Mouse (Mus musculus): ENCODE results near the gene Cib2. TPM values are rescaled to one million over a fixed set of nuclear protein-coding genes. Genes with fewer than 3 reads are reported as not detected.

Cib2 gene
- polyA plus RNA-seq, 1 experiment from 2014 or later, result 20.6 TPM

GRCm38 (mm10) chr9:54558731-54559130 lies 1.3 kb downstream of the Cib2 start:
- Histone ChIP-seq H3K9me3 (ENCODE audit: control insufficient read depth, low read length) (no peaks in the 10 kb centered on the region), H3K27me3 (ENCODE audit: control insufficient read depth, insufficient read depth, low read length) (no peaks in the 10 kb centered on the region), H3K4me2 (replicated peaks; ENCODE audit: low read depth, low read length) (no peak overlapping the region), H3K4me3 (ENCODE audit: low read length) (no peak overlapping the region), H3K9ac (ENCODE audit: low read depth, low read length) (no peak overlapping the region), H3K27ac (ENCODE audit: low read depth, low read length) (no peak overlapping the region), H3K4me1 (ENCODE audit: control insufficient read depth, insufficient read depth, low read length) (0 out of 2 replicates have a peak, but pooled peaks cover 7% of the 10 kb centered on the region), H3K36me3 (ENCODE audit: control insufficient read depth, insufficient read depth, low read length) (no peaks in the 10 kb centered on the region)
- 67% methylated on average over 8 of the region's 8 CpGs for WGBS
- no peak for ATAC-seq (ENCODE audit: low FRiP score, low TSS enrichment)

- no peak overlapping the region for H3K4me3 ChIP-seq (ENCODE audit: low read length)
- WGBS, result 69% methylated on average over 2 of the region's 2 CpGs
These were observed 5.0 kb downstream of the Cib2 start for GRCm38 (mm10) chr9:54555044-54555443.

GRCm38 (mm10) chr9:54552409-54552808 lies 7.6 kb downstream of the Cib2 start:
- WGBS, result 16% methylated on average over 5 of the region's 5 CpGs
- H3K9ac ChIP-seq (ENCODE audit: low read depth, low read length), result no peak overlapping the region
- H3K36me3 ChIP-seq (ENCODE audit: control insufficient read depth, insufficient read depth, low read length), result no peaks in the 10 kb centered on the region
- H3K27me3 ChIP-seq (ENCODE audit: control insufficient read depth, insufficient read depth, low read length), result no peaks in the 10 kb centered on the region
- H3K4me1 ChIP-seq (ENCODE audit: control insufficient read depth, insufficient read depth, low read length), result no peaks in the 10 kb centered on the region
- H3K4me3 ChIP-seq (ENCODE audit: low read length), result no peak overlapping the region
- ATAC-seq (ENCODE audit: low FRiP score, low TSS enrichment), result peak; percentile 58
- no peak overlapping the region for H3K27ac ChIP-seq (ENCODE audit: low read depth, low read length)
- H3K4me2 ChIP-seq (replicated peaks; ENCODE audit: low read depth, low read length), result no peak overlapping the region
- H3K9me3 ChIP-seq (ENCODE audit: control insufficient read depth, low read length), result no peaks in the 10 kb centered on the region

More at GRCm38 (mm10) chr9:54555044-54555443, 5.0 kb downstream of the Cib2 start:
- Histone ChIP-seq H3K27ac (ENCODE audit: low read depth, low read length) (no peak overlapping the region), H3K9me3 (ENCODE audit: control insufficient read depth, low read length) (no peaks in the 10 kb centered on the region), H3K27me3 (ENCODE audit: control insufficient read depth, insufficient read depth, low read length) (no peaks in the 10 kb centered on the region), H3K4me2 (replicated peaks; ENCODE audit: low read depth, low read length) (no peak overlapping the region), H3K9ac (ENCODE audit: low read depth, low read length) (no peak overlapping the region), H3K36me3 (ENCODE audit: control insufficient read depth, insufficient read depth, low read length) (no peaks in the 10 kb centered on the region), H3K4me1 (ENCODE audit: control insufficient read depth, insufficient read depth, low read length) (0 out of 2 replicates have a peak, but pooled peaks cover 7% of the 10 kb centered on the region)
- no peak for ATAC-seq (ENCODE audit: low FRiP score, low TSS enrichment)

GRCm38 (mm10) chr9:54549433-54549832 lies 10.6 kb downstream of the Cib2 start:
- Histone ChIP-seq H3K36me3 (ENCODE audit: control insufficient read depth, insufficient read depth, low read length) (no peaks in the 10 kb centered on the region), H3K9ac (ENCODE audit: low read depth, low read length) (no peak overlapping the region)
- WGBS, result 92% methylated on average over 6 of the region's 6 CpGs

GRCm38 (mm10) chr9:54547536-54547935 lies 12.5 kb downstream of the Cib2 start:
- Histone ChIP-seq H3K9ac (ENCODE audit: low read depth, low read length) (no peak overlapping the region), H3K4me1 (ENCODE audit: control insufficient read depth, insufficient read depth, low read length) (no peaks in the 10 kb centered on the region), H3K27me3 (ENCODE audit: control insufficient read depth, insufficient read depth, low read length) (no peaks in the 10 kb centered on the region), H3K27ac (ENCODE audit: low read depth, low read length) (no peak overlapping the region), H3K36me3 (ENCODE audit: control insufficient read depth, insufficient read depth, low read length) (no peaks in the 10 kb centered on the region), H3K4me3 (ENCODE audit: low read length) (no peak overlapping the region), H3K9me3 (ENCODE audit: control insufficient read depth, low read length) (no peaks in the 10 kb centered on the region), H3K4me2 (replicated peaks; ENCODE audit: low read depth, low read length) (no peak overlapping the region)
- ATAC-seq (ENCODE audit: low FRiP score, low TSS enrichment), result no peak
- WGBS, result 20% methylated on average over 5 of the region's 5 CpGs

More at GRCm38 (mm10) chr9:54549433-54549832, 10.6 kb downstream of the Cib2 start:
- no peaks in the 10 kb centered on the region for H3K9me3 ChIP-seq (ENCODE audit: control insufficient read depth, low read length)
- H3K27ac ChIP-seq (ENCODE audit: low read depth, low read length), result no peak overlapping the region
- H3K4me2 ChIP-seq (replicated peaks; ENCODE audit: low read depth, low read length), result no peak overlapping the region
- no peaks in the 10 kb centered on the region for H3K4me1 ChIP-seq (ENCODE audit: control insufficient read depth, insufficient read depth, low read length)
- no peak for ATAC-seq (ENCODE audit: low FRiP score, low TSS enrichment)
- H3K4me3 ChIP-seq (ENCODE audit: low read length), result no peak overlapping the region
- no peaks in the 10 kb centered on the region for H3K27me3 ChIP-seq (ENCODE audit: control insufficient read depth, insufficient read depth, low read length)

- Histone ChIP-seq H3K4me3 (ENCODE audit: low read length) (no peak overlapping the region), H3K4me2 (replicated peaks; ENCODE audit: low read depth, low read length) (no peak overlapping the region), H3K9ac (ENCODE audit: low read depth, low read length) (no peak overlapping the region), H3K27me3 (ENCODE audit: control insufficient read depth, insufficient read depth, low read length) (no peaks in the 10 kb centered on the region), H3K9me3 (ENCODE audit: control insufficient read depth, low read length) (no peaks in the 10 kb centered on the region), H3K4me1 (ENCODE audit: control insufficient read depth, insufficient read depth, low read length) (no peaks in the 10 kb centered on the region), H3K27ac (ENCODE audit: low read depth, low read length) (no peak overlapping the region), H3K36me3 (ENCODE audit: control insufficient read depth, insufficient read depth, low read length) (no peaks in the 10 kb centered on the region)
- WGBS, result 66% methylated on average over 4 of the region's 4 CpGs
- ATAC-seq (ENCODE audit: low FRiP score, low TSS enrichment), result no peak
These were observed 15.1 kb downstream of the Cib2 start for GRCm38 (mm10) chr9:54544954-54545315.

GRCm38 (mm10) chr9:54544212-54544953 lies 15.6 kb downstream of the Cib2 start:
- H3K4me3 ChIP-seq (ENCODE audit: low read length), result no peak overlapping the region
- H3K4me2 ChIP-seq (replicated peaks; ENCODE audit: low read depth, low read length), result no peak overlapping the region
- H3K27me3 ChIP-seq (ENCODE audit: control insufficient read depth, insufficient read depth, low read length), result no peaks in the 10 kb centered on the region
- H3K36me3 ChIP-seq (ENCODE audit: control insufficient read depth, insufficient read depth, low read length), result no peaks in the 10 kb centered on the region
- H3K27ac ChIP-seq (ENCODE audit: low read depth, low read length), result no peak overlapping the region
- no peak overlapping the region for H3K9ac ChIP-seq (ENCODE audit: low read depth, low read length)
- no peak for ATAC-seq (ENCODE audit: low FRiP score, low TSS enrichment)
- WGBS, result 76% methylated on average over 9 of the region's 9 CpGs
- no peaks in the 10 kb centered on the region for H3K4me1 ChIP-seq (ENCODE audit: control insufficient read depth, insufficient read depth, low read length)
- H3K9me3 ChIP-seq (ENCODE audit: control insufficient read depth, low read length), result no peaks in the 10 kb centered on the region

- H3K9me3 ChIP-seq (ENCODE audit: control insufficient read depth, low read length), result no peaks in the 10 kb centered on the region
- WGBS, result 73% methylated on average over 5 of the region's 5 CpGs
- H3K27me3 ChIP-seq (ENCODE audit: control insufficient read depth, insufficient read depth, low read length), result no peaks in the 10 kb centered on the region
- H3K4me2 ChIP-seq (replicated peaks; ENCODE audit: low read depth, low read length), result no peak overlapping the region
- no peak overlapping the region for H3K4me3 ChIP-seq (ENCODE audit: low read length)
- ATAC-seq (ENCODE audit: low FRiP score, low TSS enrichment), result no peak
- no peak overlapping the region for H3K27ac ChIP-seq (ENCODE audit: low read depth, low read length)
- no peak overlapping the region for H3K9ac ChIP-seq (ENCODE audit: low read depth, low read length)
- H3K36me3 ChIP-seq (ENCODE audit: control insufficient read depth, insufficient read depth, low read length), result no peaks in the 10 kb centered on the region
- no peaks in the 10 kb centered on the region for H3K4me1 ChIP-seq (ENCODE audit: control insufficient read depth, insufficient read depth, low read length)
These were observed 19.2 kb downstream of the Cib2 start for GRCm38 (mm10) chr9:54540801-54541200.

- no peak within 1 kb of the TSS for H3K4me3 ChIP-seq (ENCODE audit: low read length)
- H3K27ac ChIP-seq (ENCODE audit: low read depth, low read length), result no peak within 1 kb of the TSS
- 91% methylated on average over 14 of the region's 14 CpGs for WGBS
- no peaks in the 10 kb centered on the region for H3K27me3 ChIP-seq (ENCODE audit: control insufficient read depth, insufficient read depth, low read length)
- H3K36me3 ChIP-seq (ENCODE audit: control insufficient read depth, insufficient read depth, low read length), result no peaks in the 10 kb centered on the region
- no peaks in the 10 kb centered on the region for H3K9me3 ChIP-seq (ENCODE audit: control insufficient read depth, low read length)
- no peak within 1 kb of the TSS for H3K4me2 ChIP-seq (replicated peaks; ENCODE audit: low read depth, low read length)
- no peak within 1 kb of the TSS for H3K9ac ChIP-seq (ENCODE audit: low read depth, low read length)
- H3K4me1 ChIP-seq (ENCODE audit: control insufficient read depth, insufficient read depth, low read length), result no peaks in the 10 kb centered on the region
- ATAC-seq (ENCODE audit: low FRiP score, low TSS enrichment), result no peak
These were observed 21.3 kb downstream of the Cib2 start, which contains the start of gene Sh2d7 for GRCm38 (mm10) chr9:54538684-54539083. Gene Sh2d7, plus strand, starts transcription at chr9:54538984.

All from kidney, embryonic 14.5 days (tissue).